Mouse (Mus musculus): ENCODE data around the gene Abtb2.

The Abtb2 gene

DNA sequence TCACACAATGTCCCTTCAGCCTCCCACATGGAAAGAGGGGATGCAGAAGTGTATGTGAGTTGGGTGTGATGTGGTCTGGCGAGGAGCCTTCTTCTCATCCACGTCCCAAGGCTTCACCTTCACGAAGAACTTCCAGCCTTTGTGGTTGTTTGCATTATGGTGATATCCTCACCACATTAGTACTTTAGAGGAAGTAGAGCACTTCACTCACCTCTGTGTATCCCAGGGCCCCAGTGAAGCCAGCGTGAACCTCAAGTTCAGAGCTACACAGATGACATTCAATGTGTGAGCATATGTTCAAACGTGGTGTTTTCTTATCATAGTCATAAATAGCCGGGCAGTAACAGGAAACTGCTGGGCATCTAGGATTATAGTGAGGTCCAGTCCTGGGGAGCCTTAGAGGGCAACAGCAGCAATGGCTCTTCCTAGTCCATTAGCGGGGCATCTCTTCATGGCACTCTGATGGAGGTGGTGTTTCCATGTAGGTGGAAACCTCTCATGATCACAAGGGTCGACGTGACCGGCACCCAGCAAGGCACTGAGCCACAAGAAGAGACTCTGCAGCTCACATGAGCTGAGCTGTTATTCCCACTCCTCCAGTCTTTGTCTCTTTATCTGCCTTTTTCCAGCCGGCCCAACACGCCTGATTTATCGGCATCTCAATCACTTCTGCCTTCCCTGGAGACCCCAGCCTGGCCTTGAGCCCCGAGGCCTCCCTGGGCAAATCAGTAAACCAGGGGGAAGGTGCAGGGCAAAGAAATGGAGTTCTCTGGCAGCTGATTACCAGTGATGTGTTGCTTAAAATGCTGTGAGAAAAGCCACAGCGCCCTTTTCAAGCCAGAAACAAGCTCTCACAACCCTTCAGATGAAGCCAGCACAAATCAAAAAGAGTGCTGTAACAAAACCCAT lies 93.8 kb downstream of the Abtb2 start:
- no peak for DNase-seq (ENCODE audit: low spot score in 2 of 2)

- DNase-seq (ENCODE audit: low spot score in 2 of 2): no peak
These were observed 95.6 kb downstream of the Abtb2 start for GRCm38 (mm10) chr2:103661696-103662095.

DNA sequence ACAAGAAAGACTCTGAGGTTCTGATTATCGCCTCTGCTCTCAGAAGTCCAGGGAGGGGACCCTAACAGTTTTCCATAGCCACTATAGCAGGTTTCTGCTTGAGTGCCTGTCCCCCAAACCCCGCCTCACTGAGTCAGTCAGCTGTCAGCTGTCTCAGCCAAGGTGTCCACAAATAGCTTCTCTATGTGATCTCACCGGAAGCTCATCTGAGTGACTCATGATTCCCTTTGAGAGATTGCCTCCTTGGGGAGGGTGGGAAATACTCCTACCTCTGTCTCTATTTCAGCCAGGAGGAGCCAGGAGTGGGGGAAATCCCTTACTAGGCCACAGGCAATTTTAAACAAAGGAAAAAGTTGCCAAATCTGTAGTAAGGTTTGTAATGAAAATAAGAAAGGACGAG lies 96.0 kb downstream of the Abtb2 start:
- no peak for DNase-seq (ENCODE audit: low spot score in 2 of 2)

GRCm38 (mm10) chr2:103664341-103664740 lies 98.2 kb downstream of the Abtb2 start:
- DNase-seq (ENCODE audit: low spot score in 2 of 2): no peak

- DNase-seq (ENCODE audit: low spot score in 2 of 2): peak; percentile 13 to 55
These were observed 102.1 kb downstream of the Abtb2 start for GRCm38 (mm10) chr2:103667962-103668815.

- no peak for DNase-seq (ENCODE audit: low spot score in 2 of 2)
These were observed 102.8 kb downstream of the Abtb2 start for GRCm38 (mm10) chr2:103668939-103669338.

GRCm38 (mm10) chr2:103669561-103669960 lies 103.5 kb downstream of the Abtb2 start:
- no peak for DNase-seq (ENCODE audit: low spot score in 2 of 2)

GRCm38 (mm10) chr2:103670276-103670680 lies 104.2 kb downstream of the Abtb2 start:
- peak; percentile 26 to 72 for DNase-seq (ENCODE audit: low spot score in 2 of 2)

- DNase-seq (ENCODE audit: low spot score in 2 of 2): no peak
These were observed 106.5 kb downstream of the Abtb2 start for GRCm38 (mm10) chr2:103672573-103673119.

DNA sequence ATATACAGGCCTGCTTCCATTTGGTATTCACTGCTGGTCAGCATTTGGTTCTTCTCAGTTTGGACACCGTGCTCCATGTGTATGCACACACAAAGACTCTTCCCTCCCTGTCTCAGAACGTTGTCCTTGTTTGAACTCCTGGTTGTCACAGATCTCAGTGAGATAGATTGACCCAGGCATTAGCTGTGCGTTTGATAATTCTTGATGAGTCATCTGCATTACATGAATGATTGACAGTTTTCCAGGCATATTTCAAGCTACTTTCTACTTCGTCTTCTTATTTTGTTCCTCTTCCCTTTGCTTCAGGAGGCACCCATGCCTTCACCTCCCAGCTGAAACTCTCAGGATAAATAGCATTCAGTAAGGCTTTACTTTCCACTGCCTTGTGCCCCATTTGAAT lies 107.5 kb downstream of the Abtb2 start:
- no peak for DNase-seq (ENCODE audit: low spot score in 2 of 2)

DNA sequence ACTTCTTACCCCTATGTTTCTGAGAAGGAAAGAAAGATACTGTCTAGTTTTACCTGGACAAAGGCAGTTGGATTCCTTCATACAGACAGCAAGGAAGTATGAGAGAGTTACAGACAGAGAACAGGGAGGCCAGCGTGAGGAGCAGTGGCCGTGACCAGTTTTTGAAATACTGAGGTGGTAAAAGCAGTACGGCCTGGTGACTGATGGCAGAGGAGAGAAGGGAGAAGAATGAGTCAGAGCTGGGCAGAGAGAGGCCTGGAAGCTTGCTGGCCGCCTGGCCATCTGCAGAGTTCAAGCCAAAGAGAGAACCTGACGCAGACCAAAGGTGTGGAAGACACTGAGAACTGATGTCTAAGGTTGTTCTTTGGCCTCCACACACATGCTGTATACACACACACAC lies 109.3 kb downstream of the Abtb2 start:
- DNase-seq (ENCODE audit: low spot score in 2 of 2): no peak

DNA sequence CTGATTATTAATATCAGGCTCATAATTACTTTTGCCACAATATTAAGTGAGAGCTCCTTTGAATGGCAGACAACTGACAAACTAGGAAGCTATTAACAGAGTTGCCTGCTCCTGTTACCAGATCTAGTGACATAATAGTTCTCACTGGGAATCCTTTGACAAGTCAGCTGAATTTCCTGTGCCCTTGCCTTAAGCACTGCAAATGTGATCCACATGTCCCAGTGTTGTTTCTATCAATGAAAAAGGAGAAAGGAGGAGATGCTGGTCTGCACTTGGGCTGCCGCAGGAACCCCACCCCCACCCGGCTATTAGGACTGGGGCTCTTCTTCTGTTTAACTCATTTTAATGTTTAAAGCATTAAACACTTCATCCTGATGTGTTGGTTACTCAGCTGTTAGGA lies 110.7 kb downstream of the Abtb2 start:
- DNase-seq (ENCODE audit: low spot score in 2 of 2): no peak

DNA sequence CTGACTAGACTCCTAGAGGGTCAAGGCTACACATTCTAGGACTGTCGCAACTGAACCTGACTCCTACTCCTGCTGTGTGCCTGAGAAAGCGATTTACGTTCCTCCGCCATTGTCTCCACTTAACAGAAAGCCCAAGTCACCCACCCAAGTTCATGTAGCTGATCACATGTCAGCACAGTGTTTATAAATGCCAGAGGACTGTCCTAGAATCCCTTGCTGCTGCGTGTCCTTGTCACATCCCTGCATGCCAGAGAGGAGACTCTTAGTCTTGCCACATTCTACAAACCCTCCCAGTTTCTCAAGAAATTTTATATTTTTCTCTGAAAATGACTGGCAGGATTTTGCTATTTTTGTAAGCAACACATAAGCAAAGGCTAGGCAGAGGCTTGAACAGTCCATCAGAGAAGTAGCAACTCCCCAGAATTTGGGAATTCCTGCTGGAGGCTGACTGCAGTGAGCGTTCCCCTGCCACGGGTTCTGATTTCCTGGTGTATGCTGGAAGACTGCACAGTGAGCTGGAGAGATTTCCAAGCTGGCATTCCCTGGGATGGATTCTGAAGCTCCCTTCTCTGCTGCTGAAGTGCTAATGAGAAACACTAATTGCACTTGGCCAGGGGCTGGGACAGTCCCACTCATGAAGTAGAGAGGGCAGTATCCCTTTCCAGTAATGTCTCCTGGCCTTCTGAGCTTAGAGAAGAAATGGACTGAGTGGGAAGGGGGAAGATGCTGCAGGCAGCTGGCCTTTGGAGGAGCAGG lies 111.7 kb downstream of the Abtb2 start:
- DNase-seq (ENCODE audit: low spot score in 2 of 2): no peak

DNA sequence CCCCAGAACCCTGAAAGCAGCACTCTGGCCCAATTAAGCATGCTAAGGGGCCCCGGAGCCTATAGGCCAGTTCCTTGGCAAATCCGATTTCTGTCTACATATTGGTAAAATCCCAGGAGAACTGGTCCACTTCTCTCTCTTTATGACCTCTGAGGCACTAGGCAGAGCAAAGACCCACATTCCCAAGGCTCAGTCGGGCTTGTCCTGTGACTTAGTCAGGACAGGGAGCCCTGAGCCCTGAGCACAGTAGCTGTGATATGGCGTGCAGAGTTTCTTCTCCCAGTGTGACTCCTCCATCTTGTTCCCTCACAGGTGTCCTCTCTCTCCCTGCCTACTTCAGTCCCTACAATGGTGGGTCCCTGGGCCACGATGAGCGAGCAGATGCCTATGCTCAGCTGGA lies 112.3 kb downstream of the Abtb2 start:
- DNase-seq (ENCODE audit: low spot score in 2 of 2): no peak

GRCm38 (mm10) chr2:103680364-103681110 lies 114.4 kb downstream of the Abtb2 start:
- DNase-seq (ENCODE audit: low spot score in 2 of 2): no peak

DNA sequence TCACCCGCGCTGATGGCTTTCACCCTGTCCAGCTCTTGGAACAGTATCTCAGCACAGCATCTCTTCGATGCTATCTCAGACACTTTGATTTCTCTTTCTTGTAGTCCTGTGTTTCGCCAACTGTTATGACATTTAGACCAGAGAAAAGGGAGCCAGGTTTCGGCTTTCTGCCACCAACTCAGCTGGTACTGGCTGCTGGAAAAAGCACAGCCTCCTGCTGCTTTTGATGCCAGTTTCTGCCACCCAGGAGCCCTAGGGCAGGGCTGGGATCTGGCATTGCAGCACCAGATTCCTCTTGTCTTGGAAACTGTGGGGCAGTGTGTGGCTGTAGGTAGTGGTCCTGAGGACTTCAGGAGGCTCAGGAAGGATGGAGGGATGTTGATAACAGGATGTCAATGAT lies 115.0 kb downstream of the Abtb2 start:
- DNase-seq (ENCODE audit: low spot score in 2 of 2): no peak

DNA sequence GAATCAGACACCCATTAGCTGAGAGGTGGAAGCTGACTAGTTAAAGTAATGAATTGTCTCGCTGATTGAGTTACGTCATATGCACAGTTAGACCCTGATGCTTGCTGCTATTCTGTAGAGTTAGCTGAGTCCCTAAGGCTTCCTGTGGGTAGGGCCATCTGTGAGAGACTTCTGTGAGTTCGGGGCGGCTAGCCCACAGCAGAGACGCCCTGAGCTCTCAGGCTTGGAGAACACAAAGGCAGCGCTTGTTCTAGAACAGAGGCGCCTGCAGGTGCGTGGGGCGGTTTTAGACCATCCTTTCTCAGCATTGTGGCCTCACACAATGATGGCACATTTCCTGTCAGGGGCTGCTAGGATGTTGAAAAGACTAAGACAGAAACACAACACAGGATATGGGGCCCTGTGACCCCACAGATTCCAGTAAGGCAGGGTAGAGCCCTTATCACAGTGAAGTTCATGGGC lies 116.2 kb downstream of the Abtb2 start:
- DNase-seq (ENCODE audit: low spot score in 2 of 2): no peak

DNA sequence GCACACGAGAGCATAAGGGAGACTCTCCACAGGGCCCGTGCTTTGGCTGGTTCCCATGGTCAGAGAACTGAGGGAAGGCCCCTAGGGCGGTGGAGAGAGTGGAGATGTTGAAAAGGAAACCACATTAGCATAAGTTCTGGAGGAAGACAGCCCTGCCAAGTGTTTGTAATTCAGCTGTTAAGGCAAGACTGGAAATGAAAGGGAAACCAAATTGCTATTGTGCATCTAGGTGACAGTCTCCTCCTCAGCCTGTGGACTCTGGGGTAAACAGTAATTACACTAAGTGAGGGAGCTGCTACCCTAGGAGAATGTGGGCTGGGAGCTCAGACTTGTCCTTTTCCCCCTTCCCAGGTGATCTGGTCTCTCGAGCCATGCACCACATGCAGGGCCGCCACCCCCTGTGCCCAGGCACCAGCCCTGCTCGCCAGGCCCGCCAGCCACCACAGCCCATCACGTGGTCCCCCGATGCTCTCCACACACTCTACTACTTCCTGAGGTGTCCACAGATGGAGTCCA lies 116.9 kb downstream of the Abtb2 start:
- DNase-seq (ENCODE audit: low spot score in 2 of 2): no peak

GRCm38 (mm10) chr2:103684431-103684830 lies 118.3 kb downstream of the Abtb2 start:
- no peak for DNase-seq (ENCODE audit: low spot score in 2 of 2)

- DNase-seq (ENCODE audit: low spot score in 2 of 2): no peak
These were observed 118.9 kb downstream of the Abtb2 start for GRCm38 (mm10) chr2:103684926-103685577.
